Mouse (Mus musculus) forebrain, embryonic 14.5 days (tissue): ENCODE measurements around the gene Lmtk2. TPM values are rescaled to one million over a fixed set of nuclear protein-coding genes. Genes with fewer than 3 reads are reported as not detected.

Experiments used
- ATAC-seq: fragments of 200-750 bp; cut with Nextera tagmentation; 2 replicates; pipeline ENCODE4 v1.8.0; 2017; ENCODE audit warnings: mild to moderate bottlenecking, moderate library complexity
- DNase-seq: peaks from one replicate; pipeline ENCODE4 v3.0.0-alpha.2; 2015; ENCODE audit warnings: low spot score
- H3K27ac ChIP-seq: fragments of 300-500 bp; sonication (generic); 2 replicates; pipeline ENCODE4 v1.5.1; 2014; ENCODE audit warnings: low read depth, mild to moderate bottlenecking, control low read depth, low read length, moderate library complexity
- H3K27me3 ChIP-seq: fragments of 300-500 bp; sonication (generic); replicated peaks from 2 replicates; pipeline ENCODE4 v1.6.1; 2014; ENCODE audit warnings: low read length, control low read depth, mixed read lengths; ENCODE audit not compliant: control insufficient read depth, insufficient read depth
- H3K36me3 ChIP-seq: fragments of 300-500 bp; sonication (generic); 2 replicates; pipeline ENCODE4 v1.6.1; 2014; ENCODE audit warnings: low read length, control low read depth; ENCODE audit not compliant: control insufficient read depth, insufficient read depth
- H3K4me1 ChIP-seq: fragments of 300-500 bp; sonication (generic); 2 replicates; pipeline ENCODE4 v1.6.1; 2014; ENCODE audit warnings: antibody characterized with exemption, low read length, control low read depth; ENCODE audit not compliant: control insufficient read depth, insufficient read depth
- H3K4me2 ChIP-seq: fragments of 300-500 bp; sonication (generic); 2 replicates; pipeline ENCODE4 v1.6.1; 2014; ENCODE audit warnings: mild to moderate bottlenecking, control low read depth, low read length
- H3K4me3 ChIP-seq: fragments of 300-500 bp; sonication (generic); 2 replicates; pipeline ENCODE4 v1.5.1; 2014; ENCODE audit warnings: low read depth, low read length, control low read depth
- H3K9ac ChIP-seq: fragments of 300-500 bp; sonication (generic); 2 replicates; pipeline ENCODE4 v1.6.1; 2014; ENCODE audit warnings: mild to moderate bottlenecking, low read length, control low read depth, moderate library complexity
- H3K9me3 ChIP-seq: fragments of 300-500 bp; sonication (generic); replicated peaks from 2 replicates; pipeline ENCODE4 v1.6.1; 2016; ENCODE audit warnings: low read length, control low read depth, mixed read lengths; ENCODE audit not compliant: control insufficient read depth
- WGBS: fragments of 180-500 bp; shearing (Covaris S2); extraction: QIAGEN DNeasy Blood & Tissue Kit; methylation state at CpG from one replicate; pipeline ENCODE4 v1.1.7; 2014; 5-methylcytosine and 5-hydroxymethylcytosine counted together
- polyA plus RNA-seq: library from polyadenylated mRNA; unstranded; fragments of >200 nt; fragmentation: Nextera tagmentation; extraction: Ambion mirVana; gene quantifications from 2 replicates; pipeline ENCODE4 v1.2.1, GENCODE M21; 2014

Lmtk2 gene
- polyA plus RNA-seq, 1 experiment from 2014 or later: 5.2 TPM

- no peak overlapping the region for H3K27ac ChIP-seq
- H3K4me1 ChIP-seq: no peaks in the 10 kb centered on the region
- no peak overlapping the region for H3K4me2 ChIP-seq
- ATAC-seq: no peak
- H3K27me3 ChIP-seq: no peaks in the 10 kb centered on the region
- no peaks in the 10 kb centered on the region for H3K36me3 ChIP-seq
- DNase-seq: peak; percentile 35
- WGBS: 53% methylated on average over 2 of the region's 2 CpGs
- no peak overlapping the region for H3K4me3 ChIP-seq
- no peak overlapping the region for H3K9ac ChIP-seq
- no peaks in the 10 kb centered on the region for H3K9me3 ChIP-seq
These were observed 19.4 kb upstream of the Lmtk2 start for GRCm38 (mm10) chr5:144080886-144081285.

GRCm38 (mm10) chr5:144082006-144082405 is 18.2 kb upstream of the Lmtk2 start:
- H3K27ac ChIP-seq: no peak overlapping the region
- no peaks in the 10 kb centered on the region for H3K36me3 ChIP-seq
- H3K27me3 ChIP-seq: no peaks in the 10 kb centered on the region
- H3K4me2 ChIP-seq: no peak overlapping the region
- ATAC-seq: no peak
- no peaks in the 10 kb centered on the region for H3K9me3 ChIP-seq
- H3K9ac ChIP-seq: no peak overlapping the region
- no peaks in the 10 kb centered on the region for H3K4me1 ChIP-seq
- WGBS: 81% methylated on average over 5 of the region's 5 CpGs
- DNase-seq: peak; percentile 13
- H3K4me3 ChIP-seq: no peak overlapping the region

- ATAC-seq: no peak
- WGBS: 90% methylated on average over 2 of the region's 2 CpGs
These were observed 16.7 kb upstream of the Lmtk2 start for GRCm38 (mm10) chr5:144083521-144083920.

GRCm38 (mm10) chr5:144084271-144084670 is 16.0 kb upstream of the Lmtk2 start:
- no peak for DNase-seq
- WGBS: 67% methylated on average over 4 of the region's 4 CpGs
- no peak for ATAC-seq

More at GRCm38 (mm10) chr5:144083521-144083920, 16.7 kb upstream of the Lmtk2 start:
- H3K4me3 ChIP-seq: no peak overlapping the region
- H3K27me3 ChIP-seq: no peaks in the 10 kb centered on the region
- H3K4me1 ChIP-seq: no peaks in the 10 kb centered on the region
- no peaks in the 10 kb centered on the region for H3K36me3 ChIP-seq
- H3K9ac ChIP-seq: no peak overlapping the region
- no peak overlapping the region for H3K27ac ChIP-seq
- no peaks in the 10 kb centered on the region for H3K9me3 ChIP-seq
- no peak overlapping the region for H3K4me2 ChIP-seq
- DNase-seq: peak; percentile 47

GRCm38 (mm10) chr5:144085696-144086095 is 14.5 kb upstream of the Lmtk2 start:
- Histone ChIP-seq H3K27ac (no peak overlapping the region), H3K4me2 (no peak overlapping the region), H3K27me3 (no peaks in the 10 kb centered on the region), H3K9ac (no peak overlapping the region), H3K36me3 (no peaks in the 10 kb centered on the region), H3K4me3 (no peak overlapping the region), H3K4me1 (no peaks in the 10 kb centered on the region), H3K9me3 (no peaks in the 10 kb centered on the region)
- 79% methylated on average over 6 of the region's 6 CpGs for WGBS
- DNase-seq (no peak), ATAC-seq (no peak)

More at GRCm38 (mm10) chr5:144084271-144084670, 16.0 kb upstream of the Lmtk2 start:
- Histone ChIP-seq H3K9me3 (no peaks in the 10 kb centered on the region), H3K4me3 (no peak overlapping the region), H3K4me2 (no peak overlapping the region), H3K4me1 (no peaks in the 10 kb centered on the region), H3K27ac (no peak overlapping the region), H3K27me3 (no peaks in the 10 kb centered on the region), H3K9ac (no peak overlapping the region), H3K36me3 (no peaks in the 10 kb centered on the region)

GRCm38 (mm10) chr5:144086494-144086893 is 13.7 kb upstream of the Lmtk2 start:
- Histone ChIP-seq H3K9ac (no peak overlapping the region), H3K27ac (no peak overlapping the region), H3K36me3 (no peaks in the 10 kb centered on the region), H3K27me3 (no peaks in the 10 kb centered on the region), H3K4me3 (no peak overlapping the region), H3K4me2 (no peak overlapping the region), H3K4me1 (no peaks in the 10 kb centered on the region), H3K9me3 (no peaks in the 10 kb centered on the region)
- DNase-seq (no peak), ATAC-seq (no peak)
- 63% methylated on average over 2 of the region's 2 CpGs for WGBS

- no peak overlapping the region for H3K9ac ChIP-seq
- no peak for ATAC-seq
- no peaks in the 10 kb centered on the region for H3K9me3 ChIP-seq
- WGBS: 85% methylated on average over 2 of the region's 2 CpGs
- H3K4me3 ChIP-seq: no peak overlapping the region
- no peak overlapping the region for H3K4me2 ChIP-seq
- no peak overlapping the region for H3K27ac ChIP-seq
- no peaks in the 10 kb centered on the region for H3K36me3 ChIP-seq
- no peak for DNase-seq
- no peaks in the 10 kb centered on the region for H3K4me1 ChIP-seq
- H3K27me3 ChIP-seq: no peaks in the 10 kb centered on the region
These were observed 11.9 kb upstream of the Lmtk2 start for GRCm38 (mm10) chr5:144088354-144088753.

- no peak overlapping the region for H3K4me2 ChIP-seq
- no peak overlapping the region for H3K27ac ChIP-seq
- no peaks in the 10 kb centered on the region for H3K9me3 ChIP-seq
- H3K36me3 ChIP-seq: no peaks in the 10 kb centered on the region
- no peaks in the 10 kb centered on the region for H3K27me3 ChIP-seq
- no peak overlapping the region for H3K9ac ChIP-seq
- DNase-seq (no peak), ATAC-seq (no peak)
- WGBS: 68% methylated on average over 6 of the region's 6 CpGs
- H3K4me1 ChIP-seq: peaks cover 2% of the 10 kb centered on the region; the same call in 1 of the 2 replicates
- no peak overlapping the region for H3K4me3 ChIP-seq
These were observed 4.7 kb upstream of the Lmtk2 start for GRCm38 (mm10) chr5:144095461-144095970.

- Histone ChIP-seq H3K9ac (no peak overlapping the region), H3K9me3 (no peaks in the 10 kb centered on the region), H3K36me3 (no peaks in the 10 kb centered on the region), H3K4me2 (no peak overlapping the region), H3K4me1 (peaks cover 8% of the 10 kb centered on the region), H3K4me3 (no peak overlapping the region), H3K27ac (no peak overlapping the region), H3K27me3 (no peaks in the 10 kb centered on the region)
- no peak for DNase-seq
- WGBS: 44% methylated on average over 16 of the region's 16 CpGs
- ATAC-seq: no peak
These were observed 2.2 kb upstream of the Lmtk2 start for GRCm38 (mm10) chr5:144097902-144098639.
